Mouse (Mus musculus) midbrain, embryonic 12.5 days (tissue): Measurements from ENCODE around the gene Keap1. TPM values are rescaled to one million over a fixed set of nuclear protein-coding genes. Genes with fewer than 3 reads are reported as not detected.

Experiments used
- ATAC-seq: fragments of 200-750 bp; cut with Nextera tagmentation; 2 replicates; pipeline ENCODE4 v1.8.0; 2017; ENCODE audit warnings: low read depth, moderate TSS enrichment, moderate library complexity; ENCODE audit not compliant: low FRiP score
- H3K27ac ChIP-seq: fragments of 300-500 bp; sonication (generic); replicated peaks from 2 replicates; pipeline ENCODE4 v1.5.1; 2016; ENCODE audit warnings: mild to moderate bottlenecking
- H3K27me3 ChIP-seq: fragments of 300-500 bp; sonication (generic); 2 replicates; pipeline ENCODE4 v1.6.1; 2016; ENCODE audit warnings: mild to moderate bottlenecking
- H3K36me3 ChIP-seq: fragments of 300-500 bp; sonication (generic); 2 replicates; pipeline ENCODE4 v1.6.1; 2016
- H3K4me1 ChIP-seq: fragments of 300-500 bp; sonication (generic); 2 replicates; pipeline ENCODE4 v1.6.1; 2016
- H3K4me2 ChIP-seq: fragments of 300-500 bp; sonication (generic); replicated peaks from 2 replicates; pipeline ENCODE4 v1.6.1; 2016; ENCODE audit warnings: mild to moderate bottlenecking, moderate library complexity
- H3K4me3 ChIP-seq: fragments of 300-500 bp; sonication (generic); 2 replicates; pipeline ENCODE4 v1.5.1; 2016; ENCODE audit warnings: mild to moderate bottlenecking
- H3K9ac ChIP-seq: fragments of 300-500 bp; sonication (generic); replicated peaks from 2 replicates; pipeline ENCODE4 v1.6.1; 2016; ENCODE audit warnings: mild to moderate bottlenecking, moderate library complexity
- H3K9me3 ChIP-seq: fragments of 300-500 bp; sonication (generic); 2 replicates; pipeline ENCODE4 v1.6.1; 2016; ENCODE audit warnings: mild to moderate bottlenecking
- WGBS: fragments of 180-500 bp; shearing (Covaris S2); methylation state at CpG from one replicate; pipeline ENCODE4 v1.1.7; 2016; 5-methylcytosine and 5-hydroxymethylcytosine counted together
- polyA plus RNA-seq: library from polyadenylated mRNA; unstranded; fragments of >200 nt; fragmentation: Nextera tagmentation; extraction: Ambion mirVana; gene quantifications from 2 replicates; pipeline ENCODE4 v1.2.1, GENCODE M21; 2016

Keap1 gene
- polyA plus RNA-seq, 1 experiment from 2014 or later = 52.6 TPM

GRCm38 (mm10) chr9:21239465-21239848 lies 296 bp upstream of the Keap1 start:
- Histone ChIP-seq H3K4me1 (peaks cover 27% of the 10 kb centered on the region), H3K27ac (no peak overlapping the region), H3K27me3 (peaks cover 53% of the 10 kb centered on the region), H3K36me3 (peaks cover 6% of the 10 kb centered on the region), H3K4me2 (peak overlapping the region; percentile 83), H3K9ac (peak overlapping the region; percentile 95), H3K4me3 (peak overlapping the region; percentile 94), H3K9me3 (no peaks in the 10 kb centered on the region)
- ATAC-seq = no peak
- WGBS = 37% methylated on average over 4 of the region's 4 CpGs

- WGBS = under 1% methylated on average over 24 of the region's 31 CpGs
- Histone ChIP-seq H3K4me1 (peaks cover 18% of the 10 kb centered on the region), H3K27me3 (peaks cover 40% of the 10 kb centered on the region), H3K9me3 (no peaks in the 10 kb centered on the region), H3K27ac (peak overlapping the region; percentile 86), H3K9ac (peak overlapping the region; percentile 95), H3K4me3 (peak overlapping the region; percentile 94), H3K36me3 (peaks cover 14% of the 10 kb centered on the region), H3K4me2 (peak overlapping the region; percentile 83)
- ATAC-seq = peak; percentile 7; the same call in 1 of the 2 replicates
Observed at GRCm38 (mm10) chr9:21238004-21238732, 993 bp downstream of the Keap1 start.

- Histone ChIP-seq H3K9me3 (no peaks in the 10 kb centered on the region), H3K4me3 (peak overlapping the region; percentile 94), H3K36me3 (peaks cover 19% of the 10 kb centered on the region), H3K4me1 (peaks cover 18% of the 10 kb centered on the region), H3K9ac (peak overlapping the region; percentile 95), H3K4me2 (peak overlapping the region; percentile 83), H3K27me3 (peaks cover 33% of the 10 kb centered on the region), H3K27ac (peak overlapping the region; percentile 86)
- ATAC-seq = 0 out of 2 replicates have a peak, but pooled peaks have one; percentile 39
- WGBS = 16% methylated on average over 19 of the region's 19 CpGs
Observed at GRCm38 (mm10) chr9:21237368-21238003, 1.7 kb downstream of the Keap1 start.

GRCm38 (mm10) chr9:21236991-21237367 lies 2.2 kb downstream of the Keap1 start:
- Histone ChIP-seq H3K27ac (no peak overlapping the region), H3K4me3 (peak overlapping the region; percentile 94), H3K4me2 (peak overlapping the region; percentile 83), H3K9ac (peak overlapping the region; percentile 95; the same call in 1 of the 2 replicates), H3K9me3 (no peaks in the 10 kb centered on the region), H3K27me3 (peaks cover 28% of the 10 kb centered on the region), H3K4me1 (peaks cover 18% of the 10 kb centered on the region), H3K36me3 (peaks cover 23% of the 10 kb centered on the region)
- no peak for ATAC-seq
- 81% methylated on average over 25 of the region's 25 CpGs for WGBS

- H3K27me3 ChIP-seq = peaks cover 15% of the 10 kb centered on the region
- peaks cover 18% of the 10 kb centered on the region for H3K4me1 ChIP-seq
- 83% methylated on average over 4 of the region's 4 CpGs for WGBS
- H3K36me3 ChIP-seq = peaks cover 38% of the 10 kb centered on the region
- no peak overlapping the region for H3K4me2 ChIP-seq
- H3K9ac ChIP-seq = no peak overlapping the region
- no peak overlapping the region for H3K27ac ChIP-seq
- no peak overlapping the region for H3K4me3 ChIP-seq
- H3K9me3 ChIP-seq = no peaks in the 10 kb centered on the region
- ATAC-seq = no peak
Observed at GRCm38 (mm10) chr9:21235341-21235740, 3.8 kb downstream of the Keap1 start.

GRCm38 (mm10) chr9:21233805-21234204 lies 5.4 kb downstream of the Keap1 start:
- H3K36me3 ChIP-seq = peaks cover 52% of the 10 kb centered on the region
- H3K4me2 ChIP-seq = no peak overlapping the region
- 77% methylated on average over 28 of the region's 28 CpGs for WGBS
- ATAC-seq = no peak
- H3K27ac ChIP-seq = no peak overlapping the region
- H3K9me3 ChIP-seq = no peaks in the 10 kb centered on the region
- no peak overlapping the region for H3K9ac ChIP-seq
- H3K4me1 ChIP-seq = peaks cover 12% of the 10 kb centered on the region
- peaks cover 4% of the 10 kb centered on the region; the same call in 1 of the 2 replicates for H3K27me3 ChIP-seq
- no peak overlapping the region for H3K4me3 ChIP-seq

GRCm38 (mm10) chr9:21233366-21233765 lies 5.8 kb downstream of the Keap1 start:
- Histone ChIP-seq H3K4me1 (peaks cover 12% of the 10 kb centered on the region), H3K9ac (no peak overlapping the region; the same call in 1 of the 2 replicates), H3K36me3 (peaks cover 52% of the 10 kb centered on the region), H3K9me3 (no peaks in the 10 kb centered on the region), H3K27me3 (peaks cover 8% of the 10 kb centered on the region; the same call in 1 of the 2 replicates), H3K4me3 (no peak overlapping the region), H3K27ac (no peak overlapping the region), H3K4me2 (no peak overlapping the region)
- ATAC-seq = no peak
- WGBS = 88% methylated on average over 29 of the region's 29 CpGs

- no peak overlapping the region for H3K27ac ChIP-seq
- 92% methylated on average over 5 of the region's 5 CpGs for WGBS
- no peak overlapping the region for H3K4me3 ChIP-seq
- H3K36me3 ChIP-seq = peaks cover 52% of the 10 kb centered on the region
- no peak overlapping the region for H3K9ac ChIP-seq
- H3K27me3 ChIP-seq = peaks cover 11% of the 10 kb centered on the region; the same call in 1 of the 2 replicates
- no peaks in the 10 kb centered on the region for H3K9me3 ChIP-seq
- peaks cover 11% of the 10 kb centered on the region for H3K4me1 ChIP-seq
- no peak for ATAC-seq
- no peak overlapping the region for H3K4me2 ChIP-seq
Observed at GRCm38 (mm10) chr9:21232867-21233266, 6.3 kb downstream of the Keap1 start.

GRCm38 (mm10) chr9:21231551-21231950 lies 7.6 kb downstream of the Keap1 start:
- Histone ChIP-seq H3K4me3 (no peak overlapping the region), H3K9ac (no peak overlapping the region), H3K4me2 (no peak overlapping the region), H3K27me3 (peaks cover 19% of the 10 kb centered on the region; the same call in 1 of the 2 replicates), H3K36me3 (peaks cover 52% of the 10 kb centered on the region), H3K4me1 (peaks cover 5% of the 10 kb centered on the region), H3K27ac (no peak overlapping the region), H3K9me3 (no peaks in the 10 kb centered on the region)
- no peak for ATAC-seq
- 47% methylated on average over 23 of the region's 23 CpGs for WGBS

GRCm38 (mm10) chr9:21227342-21227741 lies 11.8 kb downstream of the Keap1 start:
- peaks cover 31% of the 10 kb centered on the region for H3K27me3 ChIP-seq
- no peak overlapping the region for H3K27ac ChIP-seq
- peaks cover 4% of the 10 kb centered on the region; the same call in 1 of the 2 replicates for H3K9me3 ChIP-seq
- WGBS = 14% methylated on average over 16 of the region's 16 CpGs
- peaks cover 33% of the 10 kb centered on the region for H3K36me3 ChIP-seq
- no peak for ATAC-seq
- H3K4me3 ChIP-seq = peak overlapping the region; percentile 18
- peak overlapping the region; percentile 42 for H3K4me2 ChIP-seq
- H3K4me1 ChIP-seq = peaks cover 5% of the 10 kb centered on the region
- peak overlapping the region; percentile 43; the same call in 1 of the 2 replicates for H3K9ac ChIP-seq

GRCm38 (mm10) chr9:21225415-21225758 lies 13.8 kb downstream of the Keap1 start:
- Histone ChIP-seq H3K27ac (no peak overlapping the region), H3K4me1 (peaks cover 10% of the 10 kb centered on the region), H3K27me3 (peaks cover 31% of the 10 kb centered on the region), H3K4me2 (peak overlapping the region; percentile 35), H3K4me3 (no peak overlapping the region), H3K9me3 (peaks cover 4% of the 10 kb centered on the region; the same call in 1 of the 2 replicates), H3K9ac (no peak overlapping the region), H3K36me3 (peaks cover 15% of the 10 kb centered on the region)
- no peak for ATAC-seq
- 23% methylated on average over 7 of the region's 7 CpGs for WGBS
